Mouse (Mus musculus) lung, embryonic 16.5 days (tissue): ENCODE measurements around the gene Synpo2. TPM values are rescaled to one million over a fixed set of nuclear protein-coding genes. Genes with fewer than 3 reads are reported as not detected.

Source experiments
- ATAC-seq: fragments of 200-750 bp; cut with Nextera tagmentation; 2 replicates; pipeline ENCODE4 v1.8.0; 2017; ENCODE audit warnings: low read depth, mild to moderate bottlenecking, moderate library complexity
- H3K27ac ChIP-seq: fragments of 300-500 bp; sonication (generic); 2 replicates; pipeline ENCODE4 v1.5.1; 2014; ENCODE audit warnings: mild to moderate bottlenecking, control low read depth, low read length
- H3K27me3 ChIP-seq: fragments of 300-500 bp; sonication (generic); 2 replicates; pipeline ENCODE4 v1.6.1; 2014; ENCODE audit warnings: low read depth, low read length, mixed read lengths; ENCODE audit not compliant: control insufficient read depth, insufficient read depth
- H3K36me3 ChIP-seq: fragments of 300-500 bp; sonication (generic); 2 replicates; pipeline ENCODE4 v1.6.1; 2014; ENCODE audit warnings: low read length; ENCODE audit not compliant: control insufficient read depth, insufficient read depth
- H3K4me1 ChIP-seq: fragments of 300-500 bp; sonication (generic); replicated peaks from 2 replicates; pipeline ENCODE4 v1.6.1; 2014; ENCODE audit warnings: low read length, mixed read lengths; ENCODE audit not compliant: control insufficient read depth, insufficient read depth
- H3K4me2 ChIP-seq: fragments of 300-500 bp; sonication (generic); 2 replicates; pipeline ENCODE4 v1.6.1; 2014; ENCODE audit warnings: low read depth, low read length, control low read depth
- H3K4me3 ChIP-seq: fragments of 300-500 bp; sonication (generic); 2 replicates; pipeline ENCODE4 v1.5.1; 2014; ENCODE audit warnings: mild to moderate bottlenecking, low read length, control low read depth
- H3K9ac ChIP-seq: fragments of 300-500 bp; sonication (generic); 2 replicates; pipeline ENCODE4 v1.6.1; 2014; ENCODE audit warnings: low read length, control low read depth
- H3K9me3 ChIP-seq: fragments of 300-500 bp; sonication (generic); 2 replicates; pipeline ENCODE4 v1.6.1; 2016; ENCODE audit warnings: low read length; ENCODE audit not compliant: control insufficient read depth
- WGBS: fragments of 180-500 bp; shearing (Covaris S2); extraction: QIAGEN DNeasy Blood & Tissue Kit; methylation state at CpG from one replicate; pipeline ENCODE4 v1.1.7; 2014; 5-methylcytosine and 5-hydroxymethylcytosine counted together
- polyA plus RNA-seq: library from polyadenylated mRNA; unstranded; fragments of >200 nt; fragmentation: Nextera tagmentation; extraction: Ambion mirVana; gene quantifications from 2 replicates; pipeline ENCODE4 v1.2.1, GENCODE M21; 2015

Synpo2 gene
- polyA plus RNA-seq, 1 experiment from 2014 or later = 12.1 TPM

GRCm38 (mm10) chr3:123033804-123034203 lies 202.1 kb downstream of the Synpo2 start:
- Histone ChIP-seq H3K4me1 (no peaks in the 10 kb centered on the region), H3K9ac (no peak overlapping the region), H3K27ac (no peak overlapping the region), H3K4me3 (no peak overlapping the region), H3K9me3 (no peaks in the 10 kb centered on the region), H3K27me3 (no peaks in the 10 kb centered on the region), H3K36me3 (no peaks in the 10 kb centered on the region), H3K4me2 (no peak overlapping the region)
- WGBS = 74% methylated on average over 8 of the region's 8 CpGs
- ATAC-seq = no peak

Other genes starting within 250 kb of the Synpo2 start
- gene Myoz2, start 201.1 kb downstream of the Synpo2 start, polyA plus RNA-seq = 6.6 and 8.4 TPM in 2 replicates
- gene Sec24d, start 31.3 kb upstream of the Synpo2 start, polyA plus RNA-seq = 66.1 and 73.7 TPM in 2 replicates
- 24.9 and 25.1 TPM in 2 replicates for gene Mettl14, start 150.0 kb upstream of the Synpo2 start, polyA plus RNA-seq
- gene Prss12, start 210.8 kb upstream of the Synpo2 start, polyA plus RNA-seq = 18.1 and 19.3 TPM in 2 replicates